Mouse (Mus musculus) cerebellum, adult 11-12 months (tissue): ENCODE results near the gene Csf1.

Experiments
- DNase-seq: peaks from one replicate; pipeline ENCODE4 v3.0.0; 2022

Gene Csf1

GRCm38 (mm10) chr3:107778016-107778415 is 17.7 kb upstream of the Csf1 start:
- no peak for DNase-seq

- DNase-seq = no peak
These were observed 16.0 kb upstream of the Csf1 start for GRCm38 (mm10) chr3:107776295-107776694.

- DNase-seq = no peak
These were observed 15.5 kb upstream of the Csf1 start for GRCm38 (mm10) chr3:107775736-107776135.

- DNase-seq = no peak
These were observed 14.8 kb upstream of the Csf1 start for GRCm38 (mm10) chr3:107775056-107775455.

GRCm38 (mm10) chr3:107772860-107773259 is 12.6 kb upstream of the Csf1 start:
- no peak for DNase-seq

GRCm38 (mm10) chr3:107769692-107770091 is 9.4 kb upstream of the Csf1 start:
- no peak for DNase-seq

- no peak for DNase-seq
These were observed 8.1 kb upstream of the Csf1 start for GRCm38 (mm10) chr3:107768104-107768989.

GRCm38 (mm10) chr3:107766804-107767203 is 6.5 kb upstream of the Csf1 start:
- DNase-seq = no peak

- no peak for DNase-seq
These were observed 5.7 kb upstream of the Csf1 start for GRCm38 (mm10) chr3:107765979-107766378.

- no peak for DNase-seq
These were observed 3.3 kb upstream of the Csf1 start for GRCm38 (mm10) chr3:107763552-107763951.

- DNase-seq = no peak
These were observed 1.2 kb upstream of the Csf1 start for GRCm38 (mm10) chr3:107761446-107761845.

- peak; percentile 35 for DNase-seq
These were observed 502 bp upstream of the Csf1 start for GRCm38 (mm10) chr3:107760771-107761170.

GRCm38 (mm10) chr3:107758638-107759037 is 1.6 kb downstream of the Csf1 start:
- peak; percentile 32 for DNase-seq

GRCm38 (mm10) chr3:107758176-107758575 is 2.1 kb downstream of the Csf1 start:
- no peak for DNase-seq

- DNase-seq = peak; percentile 70
These were observed 2.7 kb downstream of the Csf1 start for GRCm38 (mm10) chr3:107757365-107758129.

GRCm38 (mm10) chr3:107756481-107756866 is 3.8 kb downstream of the Csf1 start:
- peak; percentile 34 for DNase-seq

GRCm38 (mm10) chr3:107755702-107756480 is 4.4 kb downstream of the Csf1 start:
- DNase-seq = peak; percentile 81

GRCm38 (mm10) chr3:107754632-107755031 is 5.6 kb downstream of the Csf1 start:
- DNase-seq = peak; percentile 36

GRCm38 (mm10) chr3:107751607-107752006 is 8.7 kb downstream of the Csf1 start:
- no peak for DNase-seq

GRCm38 (mm10) chr3:107750775-107751540 is 9.3 kb downstream of the Csf1 start:
- DNase-seq = peak; percentile 79

GRCm38 (mm10) chr3:107749446-107749845 is 10.8 kb downstream of the Csf1 start:
- peak; percentile 32 for DNase-seq

- no peak for DNase-seq
These were observed 11.9 kb downstream of the Csf1 start for GRCm38 (mm10) chr3:107748260-107748955.
